Mouse (Mus musculus) thymus, adult 2 months (tissue): ENCODE measurements around the gene Fam222a. TPM values are rescaled to one million over a fixed set of nuclear protein-coding genes. Genes with fewer than 3 reads are reported as not detected.

ENCODE experiments used
- DNase-seq: peaks from one replicate; pipeline ENCODE4 v3.0.0; 2021
- H3K27ac ChIP-seq: fragments of 200-500 bp; 2 replicates; pipeline ENCODE4 v1.5.1; 2012; ENCODE audit warnings: low read length, control low read depth; ENCODE audit not compliant: control insufficient read depth, insufficient read depth
- H3K27me3 ChIP-seq: fragments of 200-500 bp; 2 replicates; pipeline ENCODE4 v1.6.1; 2012; ENCODE audit warnings: mild to moderate bottlenecking, low read length, moderate library complexity, mixed read lengths; ENCODE audit not compliant: control insufficient read depth, insufficient read depth
- H3K36me3 ChIP-seq: fragments of 200-500 bp; 2 replicates; pipeline ENCODE4 v1.6.1; 2012; ENCODE audit warnings: mild to moderate bottlenecking, low read length, moderate library complexity; ENCODE audit not compliant: control insufficient read depth, insufficient read depth
- H3K4me1 ChIP-seq: fragments of 200-500 bp; replicated peaks from 2 replicates; pipeline ENCODE4 v1.6.1; 2012; ENCODE audit warnings: low read length; ENCODE audit not compliant: control insufficient read depth, insufficient read depth
- H3K4me3 ChIP-seq: fragments of 200-500 bp; 2 replicates; pipeline ENCODE4 v1.5.1; 2012; ENCODE audit warnings: mild to moderate bottlenecking, low read length, control low read depth, moderate library complexity; ENCODE audit not compliant: control insufficient read depth, insufficient read depth
- CTCF ChIP-seq: fragments of 200-500 bp; IDR thresholded peaks from 2 replicates; pipeline ENCODE4 v1.5.1; 2012; ENCODE audit warnings: mild to moderate bottlenecking, control low read depth, low read length, moderate library complexity, borderline replicate concordance; ENCODE audit not compliant: control insufficient read depth, poor library complexity, insufficient read depth; ENCODE audit errors: extremely low read depth
- POLR2A ChIP-seq: fragments of 200-500 bp; IDR thresholded peaks from 2 replicates; pipeline ENCODE4 v1.6.1; 2012; ENCODE audit warnings: mild to moderate bottlenecking, low read length, control low read depth, moderate library complexity; ENCODE audit not compliant: control insufficient read depth, poor library complexity, insufficient read depth; ENCODE audit errors: extremely low read depth
- WGBS: fragments of 180-500 bp; shearing (Covaris S2); methylation state at CpG from one replicate; pipeline ENCODE4 v1.1.7; 2018; 5-methylcytosine and 5-hydroxymethylcytosine counted together
- polyA plus RNA-seq: library from polyadenylated mRNA; depleted of rRNA; stranded (reverse); fragments of >200 nt; gene quantifications from 2 replicates; pipeline ENCODE4 v1.2.3, GENCODE M21; 2012

The Fam222a gene
- polyA plus RNA-seq, 1 experiment: 15.3 TPM

DNA sequence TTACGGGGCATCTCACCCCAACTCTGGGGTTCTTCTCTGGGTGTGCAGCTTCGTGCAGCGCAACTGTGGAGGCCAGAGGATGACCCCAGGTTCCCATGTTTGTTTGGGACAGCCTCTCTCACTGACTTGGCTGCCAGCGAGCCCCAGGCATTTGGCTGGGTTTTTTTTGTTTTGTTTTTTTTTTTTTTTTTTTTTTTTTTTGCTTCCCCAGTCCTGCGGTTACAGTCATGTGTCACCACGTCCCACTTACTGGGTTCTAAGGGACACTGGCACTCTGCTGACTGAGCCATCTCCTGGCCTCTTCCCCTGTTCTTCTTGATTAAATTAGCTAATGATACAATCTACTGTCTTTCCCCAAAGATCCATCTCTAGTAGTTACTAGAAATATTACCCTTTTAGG, 29.8 kb downstream of the Fam222a start:
- H3K36me3 ChIP-seq: no peaks in the 10 kb centered on the region
- no peaks in the 10 kb centered on the region for H3K27me3 ChIP-seq
- no peak for DNase-seq
- 14% methylated on average over 6 of the region's 6 CpGs for WGBS
- H3K4me1 ChIP-seq: peaks cover 60% of the 10 kb centered on the region
- TF ChIP-seq CTCF (no peak), POLR2A (no peak)
- peak overlapping the region; percentile 98 for H3K27ac ChIP-seq
- peak overlapping the region; percentile 13; the same call in 1 of the 2 replicates for H3K4me3 ChIP-seq

DNA sequence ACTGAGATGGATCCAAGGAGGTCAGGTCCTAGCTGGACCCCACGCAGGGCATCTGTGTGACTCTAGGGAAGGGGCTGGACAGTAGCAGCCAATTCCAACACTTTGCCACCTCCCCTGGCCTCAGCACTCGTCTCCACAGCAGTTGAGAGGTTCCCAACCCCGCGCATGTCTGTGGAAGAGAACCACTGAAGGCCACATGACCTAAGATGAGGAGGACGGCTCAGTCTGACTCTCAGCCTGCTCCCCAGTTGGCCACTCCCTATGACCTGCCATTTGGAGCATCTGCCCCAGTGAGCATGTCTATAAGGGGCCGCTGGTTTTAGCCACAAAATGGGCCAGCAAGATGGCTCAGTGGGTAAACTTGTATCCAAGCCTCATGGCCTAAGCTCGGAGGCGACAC, 34.2 kb downstream of the Fam222a start:
- no peak for DNase-seq
- 94% methylated on average over 8 of the region's 8 CpGs for WGBS
- Histone ChIP-seq H3K27ac (no peak overlapping the region), H3K36me3 (no peaks in the 10 kb centered on the region), H3K4me3 (no peak overlapping the region), H3K4me1 (peaks cover 28% of the 10 kb centered on the region), H3K27me3 (no peaks in the 10 kb centered on the region)
- TF ChIP-seq CTCF: no peak
- no peak for TF ChIP-seq POLR2A

DNA sequence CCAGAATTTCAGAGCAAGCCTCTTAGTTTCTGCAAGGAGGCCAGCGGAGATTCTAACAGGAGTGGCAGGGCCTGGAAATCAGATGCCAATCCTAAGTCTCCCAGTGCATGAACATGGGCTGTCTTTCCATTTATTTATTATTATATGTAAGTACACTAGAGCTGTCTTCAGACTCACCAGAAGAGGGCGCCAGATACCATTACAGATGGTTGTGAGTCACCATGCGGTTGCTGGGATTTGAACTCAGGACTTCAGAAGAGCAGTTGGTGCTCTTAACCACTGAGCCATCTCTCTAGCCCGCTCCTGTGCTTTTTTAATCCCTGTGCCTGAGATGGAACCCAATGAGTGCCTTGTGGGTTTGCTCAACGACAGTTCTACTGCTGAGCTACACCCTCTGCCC, 36.2 kb downstream of the Fam222a start:
- H3K27ac ChIP-seq: no peak overlapping the region
- peaks cover 14% of the 10 kb centered on the region for H3K4me1 ChIP-seq
- H3K27me3 ChIP-seq: no peaks in the 10 kb centered on the region
- 82% methylated on average over 5 of the region's 5 CpGs for WGBS
- no peak for DNase-seq
- no peak for TF ChIP-seq CTCF
- TF ChIP-seq POLR2A: no peak
- H3K36me3 ChIP-seq: no peaks in the 10 kb centered on the region
- no peak overlapping the region for H3K4me3 ChIP-seq

DNA sequence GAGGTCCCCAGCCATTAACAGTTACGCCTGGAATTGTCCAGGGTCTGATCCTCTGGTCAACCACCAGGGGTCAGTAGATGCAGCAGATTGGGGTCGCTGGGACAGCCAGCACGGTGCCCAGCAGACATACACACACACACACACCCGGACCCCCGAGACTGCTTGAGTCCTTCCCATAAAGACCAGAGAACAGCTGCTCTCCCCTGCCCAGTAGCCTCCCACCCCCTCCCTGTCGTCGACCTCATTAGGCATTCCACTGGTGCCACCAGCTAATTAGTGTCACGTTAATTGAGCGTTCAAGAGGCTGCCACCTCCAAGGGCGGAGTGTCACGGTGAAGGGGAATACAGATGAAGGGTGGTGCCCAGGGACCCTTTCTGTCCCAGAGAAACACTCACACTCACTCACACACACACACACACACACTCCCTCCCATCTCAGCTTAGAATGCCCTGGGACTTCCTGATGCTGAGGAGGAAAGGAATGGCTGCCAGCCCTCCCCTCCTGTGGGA, 37.0 kb downstream of the Fam222a start:
- no peaks in the 10 kb centered on the region for H3K36me3 ChIP-seq
- TF ChIP-seq POLR2A (no peak), CTCF (peak; percentile 49; the same call in 1 of the 2 replicates)

DNA sequence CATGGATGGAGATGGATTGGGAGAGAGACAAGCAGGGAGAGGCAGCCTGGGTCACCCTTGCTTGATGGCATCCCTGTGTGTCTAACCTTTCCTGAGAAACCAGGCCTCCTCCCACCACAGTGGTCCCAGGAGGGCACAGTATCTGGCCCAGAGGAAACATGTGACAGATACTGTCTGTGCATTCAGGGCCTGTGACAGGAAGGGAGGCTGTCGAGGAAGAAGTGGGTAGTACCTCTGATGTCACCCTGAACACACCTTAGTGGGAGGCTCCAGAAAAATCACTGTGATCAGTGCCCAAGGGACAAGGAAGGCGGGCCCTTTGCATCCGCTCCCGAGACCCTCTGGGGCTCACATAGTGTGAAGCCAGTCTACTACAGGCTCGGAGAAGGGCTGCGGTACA, 38.2 kb downstream of the Fam222a start:
- Histone ChIP-seq H3K4me1 (peaks cover 10% of the 10 kb centered on the region), H3K4me3 (no peak overlapping the region), H3K27me3 (no peaks in the 10 kb centered on the region), H3K36me3 (no peaks in the 10 kb centered on the region), H3K27ac (no peak overlapping the region)
- WGBS: 80% methylated on average over 6 of the region's 6 CpGs
- DNase-seq: no peak
- no peak for TF ChIP-seq CTCF
- no peak for TF ChIP-seq POLR2A

More for the DNA sequence above, 37.0 kb downstream of the Fam222a start:
- 71% methylated on average over 11 of the region's 11 CpGs for whole genome bisulfite sequencing
- H3K27me3 ChIP-seq: no peaks in the 10 kb centered on the region
- no peak overlapping the region for H3K4me3 ChIP-seq
- no peak overlapping the region for H3K27ac ChIP-seq
- H3K4me1 ChIP-seq: peaks cover 10% of the 10 kb centered on the region
- DNase-seq: no peak

DNA sequence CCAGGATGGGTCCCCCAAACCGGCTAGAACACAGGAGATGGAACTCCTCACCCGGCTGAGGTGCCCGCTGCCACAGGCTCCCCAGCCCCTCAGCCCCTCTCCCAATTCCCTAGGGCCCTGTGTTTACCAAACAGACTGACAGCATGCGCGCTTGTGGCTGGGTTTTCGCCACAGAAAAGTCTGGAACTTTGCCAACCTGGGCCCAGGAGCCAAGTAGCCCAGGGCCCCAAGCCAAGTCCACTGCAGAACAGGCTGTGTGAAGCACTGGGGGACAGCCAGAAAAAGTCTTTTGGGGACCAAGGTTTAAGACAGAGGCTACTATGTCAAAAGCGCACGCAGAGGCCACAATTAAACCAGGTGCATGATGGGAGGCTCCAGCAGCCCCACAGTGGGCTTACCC, 39.8 kb downstream of the Fam222a start:
- WGBS: 82% methylated on average over 8 of the region's 8 CpGs
- Histone ChIP-seq H3K36me3 (no peaks in the 10 kb centered on the region), H3K4me1 (peaks cover 10% of the 10 kb centered on the region), H3K27me3 (no peaks in the 10 kb centered on the region), H3K4me3 (no peak overlapping the region), H3K27ac (no peak overlapping the region)
- TF ChIP-seq CTCF (no peak), POLR2A (no peak)
- no peak for DNase-seq

DNA sequence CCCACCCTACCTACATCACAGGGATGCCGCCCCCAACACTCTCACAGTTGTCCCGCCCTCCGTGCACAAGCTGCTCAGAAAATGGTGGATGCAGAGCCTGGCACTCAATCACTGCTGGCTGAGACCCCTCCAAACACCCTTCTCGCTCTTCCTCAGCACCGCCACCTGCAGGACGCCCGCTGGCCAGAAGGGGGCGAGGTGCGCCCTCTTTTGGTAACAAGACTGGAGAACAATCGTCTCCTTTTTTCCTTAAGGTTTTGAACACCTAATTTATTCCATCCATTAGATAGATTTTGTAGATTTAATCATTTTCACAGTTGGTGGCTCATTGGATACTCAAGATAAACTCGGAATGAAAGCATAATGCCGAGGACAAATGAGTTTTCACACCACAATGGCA, 40.7 kb downstream of the Fam222a start:
- peak; percentile 89 for DNase-seq
- Histone ChIP-seq H3K4me1 (peaks cover 6% of the 10 kb centered on the region), H3K4me3 (no peak overlapping the region), H3K27ac (no peak overlapping the region), H3K36me3 (no peaks in the 10 kb centered on the region), H3K27me3 (no peaks in the 10 kb centered on the region)
- no peak for TF ChIP-seq POLR2A
- peak; percentile 96 for TF ChIP-seq CTCF
- WGBS: 9% methylated on average over 12 of the region's 12 CpGs
